Mouse (Mus musculus): ENCODE data around the gene Mterf1a. TPM values are rescaled to one million over a fixed set of nuclear protein-coding genes. Genes with fewer than 3 reads are reported as not detected.

Gene Mterf1a
- polyA plus RNA-seq (2012; ENCODE audit: low replicate concordance), result 0.27 and 0.28 TPM in 2 replicates

GRCm38 (mm10) chr5:3893459-3894293, at the start of gene Mterf1a:
TSS of gene Mterf1a (minus strand) at chr5:3893933.

GRCm38 (mm10) chr5:3927801-3928689, 34.3 kb upstream of the Mterf1a start, which contains the start of gene Akap9:
TSS of gene Akap9 (plus strand) at chr5:3928054.

GRCm38 (mm10) chr5:3845026-3845425, 48.7 kb downstream of the Mterf1a start, which contains the start of gene Lrrd1:
TSS of gene Lrrd1 (plus strand) at chr5:3845173.

Other genes starting within 250 kb of the Mterf1a start
- not detected in 2 replicates for gene Tmbim7, start 242.8 kb downstream of the Mterf1a start, polyA plus RNA-seq (2012; ENCODE audit: low replicate concordance)
- 48.6 and 50.2 TPM in 2 replicates for gene Gatad1, start 236.7 kb downstream of the Mterf1a start, polyA plus RNA-seq (2012; ENCODE audit: low replicate concordance)
- gene Ankib1, start 91.0 kb downstream of the Mterf1a start, polyA plus RNA-seq (2012; ENCODE audit: low replicate concordance), result 4.8 and 19.7 TPM in 2 replicates
- gene Krit1, start 90.7 kb downstream of the Mterf1a start, polyA plus RNA-seq (2012; ENCODE audit: low replicate concordance), result 2.3 and 6.3 TPM in 2 replicates
- gene Lrrd1, start 48.8 kb downstream of the Mterf1a start, polyA plus RNA-seq (2012; ENCODE audit: low replicate concordance), result 0.06 TPM in 1 of 2 replicates, not detected in the other
- 34.6 and 37.0 TPM in 2 replicates for gene Akap9, start 34.1 kb upstream of the Mterf1a start, polyA plus RNA-seq (2012; ENCODE audit: low replicate concordance)
- gene Cyp51, start 210.8 kb upstream of the Mterf1a start, polyA plus RNA-seq (2012; ENCODE audit: low replicate concordance), result 17.5 and 60.1 TPM in 2 replicates